Mouse (Mus musculus): ENCODE measurements around the gene Erc2. TPM values are rescaled to one million over a fixed set of nuclear protein-coding genes. Genes with fewer than 3 reads are reported as not detected.

Erc2 gene
- polyA plus RNA-seq, 2 experiments, result 0.52 to 0.99 TPM

- Histone ChIP-seq H3K4me3 (ENCODE audit: insufficient read depth in 1 of 2, low read depth in 2 of 2, low read length in 2 of 2) (no peak overlapping the region), H3K27me3 (ENCODE audit: control insufficient read depth, insufficient read depth, low read length) (no peaks in the 10 kb centered on the region), H3K4me2 (ENCODE audit: low read depth) (no peak overlapping the region), H3K36me3 (replicated peaks; ENCODE audit: control insufficient read depth, insufficient read depth, low read depth) (no peaks in the 10 kb centered on the region), H3K9ac (replicated peaks) (no peak overlapping the region), H3K4me1 (replicated peaks; ENCODE audit: control insufficient read depth in 2 of 2, insufficient read depth in 2 of 2, low read length in 1 of 2) (no peaks in the 10 kb centered on the region), H3K27ac (no peak overlapping the region), H3K9me3 (ENCODE audit: control insufficient read depth, low read length) (no peaks in the 10 kb centered on the region)
- WGBS (ENCODE audit: insufficient replicate concordance), result 53% methylated on average over 2 of the region's 2 CpGs
- DNase-seq (ENCODE audit: low read depth in 3 of 3, low spot score in 3 of 3) (no peak), ATAC-seq (ENCODE audit: insufficient read depth) (no peak)
- no peak for TF ChIP-seq EP300 (IDR thresholded peaks at IDR 0.05; ENCODE audit: low read depth)
- TF ChIP-seq CTCF (IDR thresholded peaks at IDR 0.05; ENCODE audit: low read depth), result no peak
Measured at GRCm38 (mm10) chr14:28035013-28035412, 412.8 kb downstream of the Erc2 start.

GRCm38 (mm10) chr14:28043095-28043494 lies 420.9 kb downstream of the Erc2 start:
- no peaks in the 10 kb centered on the region for H3K4me1 ChIP-seq (replicated peaks; ENCODE audit: control insufficient read depth in 2 of 2, insufficient read depth in 2 of 2, low read length in 1 of 2)
- WGBS (ENCODE audit: insufficient replicate concordance), result 43% methylated on average over 4 of the region's 4 CpGs

GRCm38 (mm10) chr14:28051646-28052045 lies 429.4 kb downstream of the Erc2 start:
- no peak for ATAC-seq (ENCODE audit: insufficient read depth)
- no peaks in the 10 kb centered on the region for H3K27me3 ChIP-seq (ENCODE audit: control insufficient read depth, insufficient read depth, low read length)
- DNase-seq (ENCODE audit: low read depth in 3 of 3, low spot score in 3 of 3), result no peak

More at GRCm38 (mm10) chr14:28043095-28043494, 420.9 kb downstream of the Erc2 start:
- no peaks in the 10 kb centered on the region for H3K9me3 ChIP-seq (ENCODE audit: control insufficient read depth, low read length)
- no peak overlapping the region for H3K4me2 ChIP-seq (ENCODE audit: low read depth)
- H3K9ac ChIP-seq (replicated peaks), result no peak overlapping the region
- H3K27ac ChIP-seq, result no peak overlapping the region
- H3K4me3 ChIP-seq (ENCODE audit: insufficient read depth in 1 of 2, low read depth in 2 of 2, low read length in 2 of 2), result no peak overlapping the region
- no peak for DNase-seq (ENCODE audit: low read depth in 3 of 3, low spot score in 3 of 3)
- H3K27me3 ChIP-seq (ENCODE audit: control insufficient read depth, insufficient read depth, low read length), result no peaks in the 10 kb centered on the region
- no peaks in the 10 kb centered on the region for H3K36me3 ChIP-seq (replicated peaks; ENCODE audit: control insufficient read depth, insufficient read depth, low read depth)
- ATAC-seq (ENCODE audit: insufficient read depth), result no peak
- no peak for TF ChIP-seq EP300 (IDR thresholded peaks at IDR 0.05; ENCODE audit: low read depth)
- TF ChIP-seq CTCF (IDR thresholded peaks at IDR 0.05; ENCODE audit: low read depth), result no peak

GRCm38 (mm10) chr14:28057159-28057884 lies 435.1 kb downstream of the Erc2 start:
- 48% methylated on average over 11 of the region's 11 CpGs for WGBS (ENCODE audit: insufficient replicate concordance)
- Histone ChIP-seq H3K4me1 (replicated peaks; ENCODE audit: control insufficient read depth in 2 of 2, insufficient read depth in 2 of 2, low read length in 1 of 2) (no peaks in the 10 kb centered on the region), H3K36me3 (replicated peaks; ENCODE audit: control insufficient read depth, insufficient read depth, low read depth) (no peaks in the 10 kb centered on the region), H3K9ac (replicated peaks) (no peak overlapping the region), H3K9me3 (ENCODE audit: control insufficient read depth, low read length) (no peaks in the 10 kb centered on the region), H3K27me3 (ENCODE audit: control insufficient read depth, insufficient read depth, low read length) (no peaks in the 10 kb centered on the region), H3K4me3 (ENCODE audit: insufficient read depth in 1 of 2, low read depth in 2 of 2, low read length in 2 of 2) (no peak overlapping the region), H3K4me2 (ENCODE audit: low read depth) (no peak overlapping the region), H3K27ac (no peak overlapping the region)
- no peak for DNase-seq (ENCODE audit: low read depth in 3 of 3, low spot score in 3 of 3)
- TF ChIP-seq CTCF (IDR thresholded peaks at IDR 0.05; ENCODE audit: low read depth), result no peak
- no peak for TF ChIP-seq EP300 (IDR thresholded peaks at IDR 0.05; ENCODE audit: low read depth)
- no peak for ATAC-seq (ENCODE audit: insufficient read depth)

More at GRCm38 (mm10) chr14:28051646-28052045, 429.4 kb downstream of the Erc2 start:
- no peak overlapping the region for H3K4me2 ChIP-seq (ENCODE audit: low read depth)
- H3K36me3 ChIP-seq (replicated peaks; ENCODE audit: control insufficient read depth, insufficient read depth, low read depth), result no peaks in the 10 kb centered on the region
- WGBS (ENCODE audit: insufficient replicate concordance), result 60% methylated on average over 5 of the region's 5 CpGs
- H3K4me3 ChIP-seq (ENCODE audit: insufficient read depth in 1 of 2, low read depth in 2 of 2, low read length in 2 of 2), result no peak overlapping the region
- TF ChIP-seq EP300 (IDR thresholded peaks at IDR 0.05; ENCODE audit: low read depth) (no peak), CTCF (IDR thresholded peaks at IDR 0.05; ENCODE audit: low read depth) (no peak)
- no peaks in the 10 kb centered on the region for H3K9me3 ChIP-seq (ENCODE audit: control insufficient read depth, low read length)
- H3K9ac ChIP-seq (replicated peaks), result no peak overlapping the region
- H3K27ac ChIP-seq, result no peak overlapping the region
- no peaks in the 10 kb centered on the region for H3K4me1 ChIP-seq (replicated peaks; ENCODE audit: control insufficient read depth in 2 of 2, insufficient read depth in 2 of 2, low read length in 1 of 2)

GRCm38 (mm10) chr14:28057885-28058860 lies 435.9 kb downstream of the Erc2 start:
- no peak overlapping the region for H3K9ac ChIP-seq (replicated peaks)
- no peaks in the 10 kb centered on the region for H3K9me3 ChIP-seq (ENCODE audit: control insufficient read depth, low read length)
- no peaks in the 10 kb centered on the region for H3K36me3 ChIP-seq (replicated peaks; ENCODE audit: control insufficient read depth, insufficient read depth, low read depth)
- 20% methylated on average over 18 of the region's 18 CpGs for WGBS (ENCODE audit: insufficient replicate concordance)
- no peak for TF ChIP-seq EP300 (IDR thresholded peaks at IDR 0.05; ENCODE audit: low read depth)
- TF ChIP-seq CTCF (IDR thresholded peaks at IDR 0.05; ENCODE audit: low read depth), result no peak
- H3K4me1 ChIP-seq (replicated peaks; ENCODE audit: control insufficient read depth in 2 of 2, insufficient read depth in 2 of 2, low read length in 1 of 2), result no peaks in the 10 kb centered on the region
- no peak overlapping the region for H3K4me2 ChIP-seq (ENCODE audit: low read depth)
- ATAC-seq (ENCODE audit: insufficient read depth) (no peak), DNase-seq (ENCODE audit: low read depth in 3 of 3, low spot score in 3 of 3) (no peak)
- H3K27me3 ChIP-seq (ENCODE audit: control insufficient read depth, insufficient read depth, low read length), result no peaks in the 10 kb centered on the region
- no peak overlapping the region for H3K4me3 ChIP-seq (ENCODE audit: insufficient read depth in 1 of 2, low read depth in 2 of 2, low read length in 2 of 2)
- no peak overlapping the region for H3K27ac ChIP-seq

All from liver, embryonic 14.5 days (tissue).